Mouse (Mus musculus) heart, adult 9 months (tissue): Measurements from ENCODE around the gene Chn2.

Experiments used
- DNase-seq, 2 experiments: peaks; one replicate each; pipeline ENCODE4 v3.0.0; 2022; ENCODE audit warnings: low spot score in 2 of 2

Chn2 gene

GRCm38 (mm10) chr6:54197821-54198412, 158.6 kb downstream of the Chn2 start:
- DNase-seq = no peak

- DNase-seq = peak; percentile 15 to 20
Observed at GRCm38 (mm10) chr6:54199516-54199915, 160.2 kb downstream of the Chn2 start.

- no peak for DNase-seq
Observed at GRCm38 (mm10) chr6:54200031-54200722, 160.8 kb downstream of the Chn2 start.

GRCm38 (mm10) chr6:54202311-54203020, 163.1 kb downstream of the Chn2 start:
- DNase-seq = no peak

- no peak for DNase-seq
Observed at GRCm38 (mm10) chr6:54203316-54203715, 164.0 kb downstream of the Chn2 start.

GRCm38 (mm10) chr6:54203926-54204325, 164.6 kb downstream of the Chn2 start:
- peak in 1 of 2 experiments; percentile 20 for DNase-seq

- peak in 1 of 2 experiments; percentile 12 for DNase-seq
Observed at GRCm38 (mm10) chr6:54204931-54205330, 165.6 kb downstream of the Chn2 start.

GRCm38 (mm10) chr6:54205471-54205870, 166.1 kb downstream of the Chn2 start:
- no peak for DNase-seq

GRCm38 (mm10) chr6:54206221-54206738, 166.9 kb downstream of the Chn2 start:
- no peak for DNase-seq

GRCm38 (mm10) chr6:54208786-54209185, 169.4 kb downstream of the Chn2 start:
- no peak for DNase-seq

GRCm38 (mm10) chr6:54210971-54211370, 171.6 kb downstream of the Chn2 start:
- no peak for DNase-seq

GRCm38 (mm10) chr6:54211939-54212338, 172.6 kb downstream of the Chn2 start:
- no peak for DNase-seq

GRCm38 (mm10) chr6:54213743-54214142, 174.4 kb downstream of the Chn2 start:
- DNase-seq = no peak

GRCm38 (mm10) chr6:54215636-54216035, 176.3 kb downstream of the Chn2 start:
- no peak for DNase-seq

GRCm38 (mm10) chr6:54216512-54216911, 177.2 kb downstream of the Chn2 start:
- no peak for DNase-seq

- no peak for DNase-seq
Observed at GRCm38 (mm10) chr6:54220124-54220523, 180.8 kb downstream of the Chn2 start.

GRCm38 (mm10) chr6:54223529-54223928, 184.2 kb downstream of the Chn2 start:
- DNase-seq = no peak

GRCm38 (mm10) chr6:54224325-54224724, 185.0 kb downstream of the Chn2 start:
- no peak for DNase-seq

- DNase-seq = no peak
Observed at GRCm38 (mm10) chr6:54225327-54225726, 186.0 kb downstream of the Chn2 start.

GRCm38 (mm10) chr6:54227061-54227460, 187.7 kb downstream of the Chn2 start:
- no peak for DNase-seq

- no peak for DNase-seq
Observed at GRCm38 (mm10) chr6:54228421-54228820, 189.1 kb downstream of the Chn2 start.

- DNase-seq = peak in 1 of 2 experiments; percentile 27
Observed at GRCm38 (mm10) chr6:54228874-54229273, 189.5 kb downstream of the Chn2 start.
